Mouse (Mus musculus) cerebellum, adult 11-12 months (tissue): ENCODE measurements around the gene Rassf5.

ENCODE experiments used
- DNase-seq: peaks from one replicate; pipeline ENCODE4 v3.0.0; 2022

Gene Rassf5

GRCm38 (mm10) chr1:131134942-131135522 lies 110.0 kb downstream of the Rassf5 start:
- no peak for DNase-seq

- DNase-seq = no peak
Measured at GRCm38 (mm10) chr1:131134231-131134630, 110.8 kb downstream of the Rassf5 start.
